Mouse (Mus musculus) intestine, embryonic 16.5 days (tissue): ENCODE results near the gene Phlda3. TPM values are rescaled to one million over a fixed set of nuclear protein-coding genes. Genes with fewer than 3 reads are reported as not detected.

Source experiments
- ATAC-seq: fragments of 200-750 bp; cut with Nextera tagmentation; 2 replicates; pipeline ENCODE4 v1.8.0; 2017; ENCODE audit warnings: moderate TSS enrichment, moderate library complexity
- H3K27ac ChIP-seq: fragments of 300-500 bp; sonication (generic); 2 replicates; pipeline ENCODE4 v1.5.1; 2014; ENCODE audit warnings: mild to moderate bottlenecking, low read length
- H3K27me3 ChIP-seq: fragments of 300-500 bp; sonication (generic); replicated peaks from 2 replicates; pipeline ENCODE4 v1.6.1; 2014; ENCODE audit warnings: low read length, control low read depth, mixed read lengths; ENCODE audit not compliant: control insufficient read depth, insufficient read depth
- H3K36me3 ChIP-seq: fragments of 300-500 bp; sonication (generic); 2 replicates; pipeline ENCODE4 v1.6.1; 2014; ENCODE audit warnings: low read length, control low read depth; ENCODE audit not compliant: control insufficient read depth, insufficient read depth
- H3K4me1 ChIP-seq: fragments of 300-500 bp; sonication (generic); 2 replicates; pipeline ENCODE4 v1.6.1; 2014; ENCODE audit warnings: low read length, control low read depth, mixed read lengths; ENCODE audit not compliant: control insufficient read depth, insufficient read depth
- H3K4me2 ChIP-seq: fragments of 300-500 bp; sonication (generic); 2 replicates; pipeline ENCODE4 v1.6.1; 2014; ENCODE audit warnings: low read depth, low read length, control low read depth
- H3K4me3 ChIP-seq: fragments of 300-500 bp; sonication (generic); 2 replicates; pipeline ENCODE4 v1.5.1; 2014; ENCODE audit warnings: mild to moderate bottlenecking, low read length
- H3K9ac ChIP-seq: fragments of 300-500 bp; sonication (generic); 2 replicates; pipeline ENCODE4 v1.6.1; 2014; ENCODE audit warnings: low read depth, low read length
- H3K9me3 ChIP-seq: fragments of 300-500 bp; sonication (generic); 2 replicates; pipeline ENCODE4 v1.6.1; 2016; ENCODE audit warnings: low read length, control low read depth; ENCODE audit not compliant: control insufficient read depth
- WGBS: fragments of 180-500 bp; shearing (Covaris S2); extraction: QIAGEN DNeasy Blood & Tissue Kit; methylation state at CpG from one replicate; pipeline ENCODE4 v1.1.7; 2014; 5-methylcytosine and 5-hydroxymethylcytosine counted together
- polyA plus RNA-seq: library from polyadenylated mRNA; unstranded; fragments of >200 nt; fragmentation: Nextera tagmentation; extraction: Ambion mirVana; gene quantifications from 2 replicates; pipeline ENCODE4 v1.2.1, GENCODE M21; 2015

Gene Phlda3
- polyA plus RNA-seq, 1 experiment from 2014 or later = 36.6 TPM

- no peaks in the 10 kb centered on the region for H3K9me3 ChIP-seq
- no peaks in the 10 kb centered on the region for H3K36me3 ChIP-seq
- H3K9ac ChIP-seq = no peak overlapping the region
- H3K4me3 ChIP-seq = no peak overlapping the region
- no peaks in the 10 kb centered on the region for H3K27me3 ChIP-seq
- peaks cover 6% of the 10 kb centered on the region for H3K4me1 ChIP-seq
- WGBS = 17% methylated on average over 13 of the region's 13 CpGs
- H3K4me2 ChIP-seq = no peak overlapping the region
- H3K27ac ChIP-seq = no peak overlapping the region
- peak; percentile 56 for ATAC-seq
Measured at GRCm38 (mm10) chr1:135781220-135781619, 15.3 kb downstream of the Phlda3 start.

GRCm38 (mm10) chr1:135782816-135783215 is 16.9 kb downstream of the Phlda3 start:
- no peak overlapping the region for H3K4me2 ChIP-seq
- ATAC-seq = no peak
- H3K36me3 ChIP-seq = no peaks in the 10 kb centered on the region
- no peak overlapping the region for H3K27ac ChIP-seq
- H3K27me3 ChIP-seq = no peaks in the 10 kb centered on the region
- whole genome bisulfite sequencing = 50% methylated on average over 10 of the region's 10 CpGs
- H3K9ac ChIP-seq = no peak overlapping the region
- H3K4me1 ChIP-seq = peaks cover 6% of the 10 kb centered on the region
- no peak overlapping the region for H3K4me3 ChIP-seq
- no peaks in the 10 kb centered on the region for H3K9me3 ChIP-seq

- Histone ChIP-seq H3K36me3 (no peaks in the 10 kb centered on the region), H3K9me3 (no peaks in the 10 kb centered on the region), H3K4me1 (peaks cover 12% of the 10 kb centered on the region; the same call in 1 of the 2 replicates), H3K27ac (no peak overlapping the region), H3K9ac (no peak overlapping the region), H3K4me2 (no peak overlapping the region), H3K4me3 (no peak overlapping the region), H3K27me3 (no peaks in the 10 kb centered on the region)
- WGBS = 46% methylated on average over 3 of the region's 3 CpGs
- ATAC-seq = peak; percentile 31; the same call in 1 of the 2 replicates
Measured at GRCm38 (mm10) chr1:135787799-135788198, 21.9 kb downstream of the Phlda3 start.

- Histone ChIP-seq H3K4me3 (no peak overlapping the region), H3K27ac (no peak overlapping the region), H3K4me2 (peak overlapping the region; percentile 19; the same call in 1 of the 2 replicates), H3K9me3 (no peaks in the 10 kb centered on the region), H3K27me3 (no peaks in the 10 kb centered on the region), H3K36me3 (no peaks in the 10 kb centered on the region), H3K4me1 (peaks cover 18% of the 10 kb centered on the region), H3K9ac (no peak overlapping the region)
- WGBS = 17% methylated on average over 10 of the region's 10 CpGs
- ATAC-seq = peak; percentile 36; the same call in 1 of the 2 replicates
Measured at GRCm38 (mm10) chr1:135788708-135789107, 22.8 kb downstream of the Phlda3 start.

- Histone ChIP-seq H3K4me2 (no peak overlapping the region), H3K9me3 (no peaks in the 10 kb centered on the region), H3K36me3 (no peaks in the 10 kb centered on the region), H3K27me3 (no peaks in the 10 kb centered on the region), H3K4me1 (peaks cover 29% of the 10 kb centered on the region), H3K27ac (no peak overlapping the region), H3K9ac (no peak overlapping the region), H3K4me3 (no peak overlapping the region)
- WGBS = 16% methylated on average over 5 of the region's 5 CpGs
- no peak for ATAC-seq
Measured at GRCm38 (mm10) chr1:135789815-135790214, 23.9 kb downstream of the Phlda3 start.

GRCm38 (mm10) chr1:135792143-135792939 is 26.4 kb downstream of the Phlda3 start:
- H3K27ac ChIP-seq = peak overlapping the region; percentile 4; the same call in 1 of the 2 replicates
- WGBS = 71% methylated on average over 13 of the region's 13 CpGs
- H3K4me2 ChIP-seq = no peak overlapping the region
- peaks cover 47% of the 10 kb centered on the region for H3K4me1 ChIP-seq
- no peaks in the 10 kb centered on the region for H3K27me3 ChIP-seq
- ATAC-seq = no peak
- H3K9me3 ChIP-seq = no peaks in the 10 kb centered on the region
- no peaks in the 10 kb centered on the region for H3K36me3 ChIP-seq
- H3K4me3 ChIP-seq = no peak overlapping the region
- no peak overlapping the region for H3K9ac ChIP-seq

GRCm38 (mm10) chr1:135793370-135794215 is 27.7 kb downstream of the Phlda3 start:
- peak overlapping the region; percentile 35 for H3K4me3 ChIP-seq
- no peaks in the 10 kb centered on the region for H3K27me3 ChIP-seq
- H3K4me2 ChIP-seq = peak overlapping the region; percentile 61
- no peaks in the 10 kb centered on the region for H3K9me3 ChIP-seq
- H3K27ac ChIP-seq = peak overlapping the region; percentile 82
- peak; percentile 62 for ATAC-seq
- peaks cover 42% of the 10 kb centered on the region for H3K4me1 ChIP-seq
- H3K36me3 ChIP-seq = no peaks in the 10 kb centered on the region
- peak overlapping the region; percentile 71 for H3K9ac ChIP-seq
- WGBS = 12% methylated on average over 27 of the region's 27 CpGs

- Histone ChIP-seq H3K27me3 (no peaks in the 10 kb centered on the region), H3K36me3 (no peaks in the 10 kb centered on the region), H3K4me3 (peak overlapping the region; percentile 35), H3K4me1 (peaks cover 43% of the 10 kb centered on the region), H3K9ac (peak overlapping the region; percentile 71), H3K9me3 (no peaks in the 10 kb centered on the region), H3K27ac (peak overlapping the region; percentile 82), H3K4me2 (peak overlapping the region; percentile 61)
- 19% methylated on average over 20 of the region's 20 CpGs for WGBS
- ATAC-seq = peak; percentile 70
Measured at GRCm38 (mm10) chr1:135794216-135795134, 28.6 kb downstream of the Phlda3 start.
